In the genomic region with DNA sequence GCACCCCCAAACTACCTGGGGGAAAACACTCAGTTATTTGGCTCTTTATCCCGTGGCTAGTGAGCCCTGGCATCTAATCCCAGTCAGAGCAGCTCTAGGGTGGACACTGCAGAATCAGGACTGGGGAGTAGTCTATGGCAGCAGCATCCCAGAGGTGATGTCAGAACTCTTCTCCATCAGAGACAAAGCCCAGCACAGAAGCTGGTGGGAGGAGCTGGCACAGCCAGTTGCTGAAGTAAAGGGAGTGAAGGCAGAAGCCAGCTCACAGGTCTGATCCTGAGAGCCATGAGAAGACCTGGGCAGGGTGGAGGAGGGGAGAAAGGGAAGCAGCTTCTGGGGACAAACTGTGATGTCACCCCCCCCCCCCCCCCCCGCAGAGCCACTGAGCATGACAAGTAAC, we compare ENCODE assay signal across 13 mouse cellular contexts. TPM values are rescaled to one million over a fixed set of nuclear protein-coding genes. Genes with fewer than 3 reads are reported as not detected.
DNase-seq lines count a peak whose midpoint lies in the region; ATAC-seq and TF ChIP-seq lines count a peak whose summit lies in the region.
"Had no signal": no experiment of that assay in that cellular context is flagged by ENCODE, and none has a peak within 500 bp of the region (broad histone marks: within the 10 kb centered on the region; RNA-seq: fewer than 3 reads in every experiment).

No protein-coding gene starts in this region.

- 40% methylated on average over 2 of the region's 2 CpGs for whole genome bisulfite sequencing in forebrain, postnatal 0 days
- 38% methylated on average over 1 of the region's 2 CpGs for WGBS in midbrain, embryonic 10.5 days
- WGBS in stomach, postnatal 0 days: 65% methylated on average over 1 of the region's 2 CpGs

- ATAC-seq in forebrain, postnatal 0 days: peak; percentile 12; the same call in 1 of the 2 replicates
- ATAC-seq in stomach, postnatal 0 days (ENCODE audit: low FRiP score, low TSS enrichment): no peak

- H3K4me2 ChIP-seq in forebrain, postnatal 0 days (ENCODE audit: low read depth): no peak overlapping the region
- no peak overlapping the region for H3K4me2 ChIP-seq in stomach, postnatal 0 days (replicated peaks; ENCODE audit: low read depth)

- TF ChIP-seq EP300 in stomach, postnatal 0 days (optimal IDR thresholded peaks at IDR 0.05): no peak

- H3K4me3 ChIP-seq in forebrain, postnatal 0 days (ENCODE audit: low read depth, low read length): no peak overlapping the region
- no peak overlapping the region for H3K4me3 ChIP-seq in midbrain, embryonic 10.5 days
- H3K4me3 ChIP-seq in stomach, postnatal 0 days (ENCODE audit: low read depth, low read length): no peak overlapping the region
- H3K4me3 ChIP-seq: megakaryocyte, embryonic 14.5 days had no signal

- H3K4me1 ChIP-seq in forebrain, postnatal 0 days (ENCODE audit: insufficient read depth): peaks cover 22% of the 10 kb centered on the region
- H3K4me1 ChIP-seq in midbrain, embryonic 10.5 days: peaks cover 100% of the 10 kb centered on the region
- peaks cover 4% of the 10 kb centered on the region; the same call in 1 of the 2 replicates for H3K4me1 ChIP-seq in stomach, postnatal 0 days (replicated peaks; ENCODE audit: control insufficient read depth, insufficient read depth)

- no peaks in the 10 kb centered on the region for H3K9me3 ChIP-seq in forebrain, postnatal 0 days (ENCODE audit: low read length)
- H3K9me3 ChIP-seq in midbrain, embryonic 10.5 days (replicated peaks): no peaks in the 10 kb centered on the region
- H3K9me3 ChIP-seq in stomach, postnatal 0 days (ENCODE audit: control insufficient read depth, low read length): no peaks in the 10 kb centered on the region
- H3K9me3 ChIP-seq: megakaryocyte, embryonic 14.5 days had no signal

- peak overlapping the region; percentile 85 for H3K27ac ChIP-seq in forebrain, postnatal 0 days (ENCODE audit: low read depth, low read length)
- H3K27ac ChIP-seq in midbrain, embryonic 10.5 days (replicated peaks): peak overlapping the region; percentile 91
- H3K27ac ChIP-seq in stomach, postnatal 0 days (replicated peaks): 0 out of 2 replicates have a peak overlapping the region, but pooled peaks have one; percentile 6

- H3K27me3 ChIP-seq in forebrain, postnatal 0 days (ENCODE audit: insufficient read depth, low read length): no peaks in the 10 kb centered on the region
- no peaks in the 10 kb centered on the region for H3K27me3 ChIP-seq in midbrain, embryonic 10.5 days (ENCODE audit: low read depth, poor library complexity, severe bottlenecking)
- H3K27me3 ChIP-seq in stomach, postnatal 0 days (ENCODE audit: control insufficient read depth, insufficient read depth, low read length): no peaks in the 10 kb centered on the region

- H3K9ac ChIP-seq in forebrain, postnatal 0 days: no peak overlapping the region
- H3K9ac ChIP-seq in stomach, postnatal 0 days (ENCODE audit: low read length): no peak overlapping the region

- peak; percentile 42 for DNase-seq in retina, embryonic 14.5 days (ENCODE audit: low spot score)
- no peak for DNase-seq in retina, postnatal 1 day
- no peak for DNase-seq in forebrain, postnatal 0 days
- no peak for DNase-seq in midbrain, embryonic 10.5 days (ENCODE audit: low spot score)
- DNase-seq in stomach, postnatal 0 days (ENCODE audit: low spot score): no peak
- DNase-seq in right cerebral cortex, postnatal 4 days: no peak
- DNase-seq in T-cell, adult 2 months (ENCODE audit: low spot score): no peak
- no peak for DNase-seq in layer of hippocampus, postnatal 36 days
- DNase-seq: gastrocnemius, postnatal 14 days; left cerebral cortex, postnatal 4 days; lung, adult 18-20 months; thymus, postnatal 25 days had no signal

- TF ChIP-seq CTCF in forebrain, postnatal 0 days (IDR thresholded peaks at IDR 0.05; ENCODE audit: low read depth): no peak
- no peak for TF ChIP-seq CTCF in stomach, postnatal 0 days (IDR thresholded peaks at IDR 0.05; ENCODE audit: low read depth)

- H3K36me3 ChIP-seq in forebrain, postnatal 0 days (ENCODE audit: insufficient read depth): no peaks in the 10 kb centered on the region
- H3K36me3 ChIP-seq in midbrain, embryonic 10.5 days: peaks cover 2% of the 10 kb centered on the region; the same call in 1 of the 2 replicates
- H3K36me3 ChIP-seq in stomach, postnatal 0 days (ENCODE audit: control insufficient read depth, insufficient read depth, low read length): no peaks in the 10 kb centered on the region

RNA-seq across cellular contexts. Expression of gene Tspan18, which starts 48.0 kb away (rescaled TPM):
- total RNA-seq in forebrain, postnatal 0 days (2014; rRNA removed): 14.8 and 23.1 TPM in 2 replicates
- 14.4 and 18.1 TPM in 2 replicates for polyA plus RNA-seq in forebrain, postnatal 0 days (2015; fragmentation: Nextera tagmentation; extraction: Ambion mirVana)
- 45.0 and 48.4 TPM in 2 replicates for polyA plus RNA-seq in midbrain, embryonic 10.5 days (2016; fragmentation: Nextera tagmentation; extraction: Ambion mirVana)
- polyA plus RNA-seq in stomach, postnatal 0 days (2015; fragmentation: Nextera tagmentation; extraction: Ambion mirVana): 8.2 and 8.7 TPM in 2 replicates
- total RNA-seq in layer of hippocampus, postnatal 36 days (2021): 10 to 100 TPM; 40.8 to 43.2 TPM

Comparison
In these comparisons a context has a peak if more than half of its experiments do, and no peak if none do; other contexts are left out.
1. H3K27ac ChIP-seq: peak in every context shown above with its lines; median percentile 91 in midbrain, embryonic 10.5 days; 85 in forebrain, postnatal 0 days; 6 in stomach, postnatal 0 days.